Mouse (Mus musculus) intestine, embryonic 16.5 days (tissue): ENCODE measurements around the gene Olfr1356. TPM values are rescaled to one million over a fixed set of nuclear protein-coding genes. Genes with fewer than 3 reads are reported as not detected.
"Not testable (repeated sequence)": the region's sequence is repeated elsewhere in the genome, so short reads cannot be mapped to it uniquely, and the experiment has no call there.

Experiments
- ATAC-seq: fragments of 200-750 bp; cut with Nextera tagmentation; 2 replicates; pipeline ENCODE4 v1.8.0; 2017; ENCODE audit warnings: moderate TSS enrichment, moderate library complexity
- H3K27ac ChIP-seq: fragments of 300-500 bp; sonication (generic); 2 replicates; pipeline ENCODE4 v1.5.1; 2014; ENCODE audit warnings: mild to moderate bottlenecking, low read length
- H3K27me3 ChIP-seq: fragments of 300-500 bp; sonication (generic); replicated peaks from 2 replicates; pipeline ENCODE4 v1.6.1; 2014; ENCODE audit warnings: low read length, control low read depth, mixed read lengths; ENCODE audit not compliant: control insufficient read depth, insufficient read depth
- H3K36me3 ChIP-seq: fragments of 300-500 bp; sonication (generic); 2 replicates; pipeline ENCODE4 v1.6.1; 2014; ENCODE audit warnings: low read length, control low read depth; ENCODE audit not compliant: control insufficient read depth, insufficient read depth
- H3K4me1 ChIP-seq: fragments of 300-500 bp; sonication (generic); 2 replicates; pipeline ENCODE4 v1.6.1; 2014; ENCODE audit warnings: low read length, control low read depth, mixed read lengths; ENCODE audit not compliant: control insufficient read depth, insufficient read depth
- H3K4me2 ChIP-seq: fragments of 300-500 bp; sonication (generic); 2 replicates; pipeline ENCODE4 v1.6.1; 2014; ENCODE audit warnings: low read depth, low read length, control low read depth
- H3K4me3 ChIP-seq: fragments of 300-500 bp; sonication (generic); 2 replicates; pipeline ENCODE4 v1.5.1; 2014; ENCODE audit warnings: mild to moderate bottlenecking, low read length
- H3K9ac ChIP-seq: fragments of 300-500 bp; sonication (generic); 2 replicates; pipeline ENCODE4 v1.6.1; 2014; ENCODE audit warnings: low read depth, low read length
- H3K9me3 ChIP-seq: fragments of 300-500 bp; sonication (generic); 2 replicates; pipeline ENCODE4 v1.6.1; 2016; ENCODE audit warnings: low read length, control low read depth; ENCODE audit not compliant: control insufficient read depth
- WGBS: fragments of 180-500 bp; shearing (Covaris S2); extraction: QIAGEN DNeasy Blood & Tissue Kit; methylation state at CpG from one replicate; pipeline ENCODE4 v1.1.7; 2014; 5-methylcytosine and 5-hydroxymethylcytosine counted together
- polyA plus RNA-seq: library from polyadenylated mRNA; unstranded; fragments of >200 nt; fragmentation: Nextera tagmentation; extraction: Ambion mirVana; gene quantifications from 2 replicates; pipeline ENCODE4 v1.2.1, GENCODE M21; 2015

Olfr1356 gene
- polyA plus RNA-seq: not detected in 2 replicates

- no peak for ATAC-seq
- WGBS: 76% methylated on average over 2 of the region's 2 CpGs
Observed at GRCm38 (mm10) chr10:78852066-78852465, at the start of gene Olfr1356. Gene Olfr1356, minus strand, starts transcription at chr10:78852166.

GRCm38 (mm10) chr10:78875240-78875639, 23.3 kb upstream of the Olfr1356 start, which contains the start of gene Olfr1355:
Gene Olfr1355, plus strand, starts transcription at chr10:78875540.
- H3K4me3 ChIP-seq: no peak within 1 kb of the TSS
- H3K27ac ChIP-seq: no peak within 1 kb of the TSS
- H3K9ac ChIP-seq: no peak within 1 kb of the TSS
- WGBS: 64% methylated on average over 2 of the region's 2 CpGs
- H3K4me1 ChIP-seq: no peaks in the 10 kb centered on the region
- no peak for ATAC-seq
- H3K9me3 ChIP-seq: no peaks in the 10 kb centered on the region
- no peak within 1 kb of the TSS for H3K4me2 ChIP-seq
- no peaks in the 10 kb centered on the region for H3K36me3 ChIP-seq
- no peaks in the 10 kb centered on the region for H3K27me3 ChIP-seq

More at GRCm38 (mm10) chr10:78852066-78852465, at the start of gene Olfr1356:
- H3K4me3 ChIP-seq: no peak within 1 kb of the TSS
- no peaks in the 10 kb centered on the region for H3K9me3 ChIP-seq
- H3K9ac ChIP-seq: no peak within 1 kb of the TSS
- no peaks in the 10 kb centered on the region for H3K27me3 ChIP-seq
- no peaks in the 10 kb centered on the region for H3K4me1 ChIP-seq
- H3K27ac ChIP-seq: no peak within 1 kb of the TSS
- H3K36me3 ChIP-seq: no peaks in the 10 kb centered on the region
- no peak within 1 kb of the TSS for H3K4me2 ChIP-seq

- not testable (repeated sequence) for H3K36me3 ChIP-seq, H3K9ac ChIP-seq, H3K4me2 ChIP-seq, ATAC-seq, H3K27ac ChIP-seq, H3K4me1 ChIP-seq, H3K27me3 ChIP-seq, H3K4me3 ChIP-seq, H3K9me3 ChIP-seq
- 90% methylated on average over 12 of the region's 12 CpGs for WGBS
Observed at GRCm38 (mm10) chr10:78840456-78840855, 11.5 kb downstream of the Olfr1356 start.

GRCm38 (mm10) chr10:78812358-78813060, 39.5 kb downstream of the Olfr1356 start:
- Histone ChIP-seq H3K9me3 (no peaks in the 10 kb centered on the region), H3K4me1 (no peaks in the 10 kb centered on the region), H3K36me3 (no peaks in the 10 kb centered on the region), H3K9ac (no peak overlapping the region), H3K4me3 (no peak overlapping the region), H3K27me3 (no peaks in the 10 kb centered on the region), H3K27ac (no peak overlapping the region), H3K4me2 (no peak overlapping the region)
- no peak for ATAC-seq
- 54% methylated on average over 6 of the region's 6 CpGs for WGBS

GRCm38 (mm10) chr10:78801449-78801848, 50.5 kb downstream of the Olfr1356 start:
- Histone ChIP-seq H3K9me3 (no peaks in the 10 kb centered on the region), H3K27me3 (no peaks in the 10 kb centered on the region), H3K27ac (no peak overlapping the region), H3K36me3 (no peaks in the 10 kb centered on the region), H3K4me3 (no peak overlapping the region), H3K4me1 (no peaks in the 10 kb centered on the region), H3K9ac (no peak overlapping the region), H3K4me2 (no peak overlapping the region)
- ATAC-seq: no peak
- 88% methylated on average over 2 of the region's 2 CpGs for WGBS

Other genes with a start within 250 kb of the Olfr1356 start
- gene Olfr1357, start 234.1 kb downstream of the Olfr1356 start, polyA plus RNA-seq: not detected in 2 replicates
- 0.18 and 0.37 TPM in 2 replicates for gene Casp14, start 133.9 kb downstream of the Olfr1356 start, polyA plus RNA-seq
- 0.12 TPM in 1 of 2 replicates, not detected in the other for gene Ccdc105, start 99.1 kb downstream of the Olfr1356 start, polyA plus RNA-seq
- 0.81 and 1.6 TPM in 2 replicates for gene Slc1a6, start 71.7 kb downstream of the Olfr1356 start, polyA plus RNA-seq
- gene Olfr1355, start 23.4 kb upstream of the Olfr1356 start, polyA plus RNA-seq: not detected in 2 replicates
- not detected in 2 replicates for gene Olfr1354, start 61.0 kb upstream of the Olfr1356 start, polyA plus RNA-seq
- gene Olfr8, start 98.5 kb upstream of the Olfr1356 start, polyA plus RNA-seq: not detected in 2 replicates
- not detected in 2 replicates for gene Olfr1353, start 111.1 kb upstream of the Olfr1356 start, polyA plus RNA-seq
- gene Olfr1352, start 128.9 kb upstream of the Olfr1356 start, polyA plus RNA-seq: not detected in 2 replicates
- not detected in 2 replicates for gene Olfr1351, start 160.3 kb upstream of the Olfr1356 start, polyA plus RNA-seq
- gene Olfr57, start 176.6 kb upstream of the Olfr1356 start, polyA plus RNA-seq: not detected in 2 replicates
- 14.9 and 16.5 TPM in 2 replicates for gene 2610008E11Rik, start 245.4 kb upstream of the Olfr1356 start, polyA plus RNA-seq